Mouse (Mus musculus) WW6 (cell line): ENCODE data around the gene Tnk2.

Experiments used
- DNase-seq: peaks from one replicate; pipeline ENCODE4 v3.0.0-alpha.2; 2013; ENCODE audit warnings: low read depth, low spot score

Tnk2 gene

GRCm38 (mm10) chr16:32710426-32711070, 66.9 kb downstream of the Tnk2 start:
- DNase-seq = no peak

- DNase-seq = no peak
Measured at GRCm38 (mm10) chr16:32712202-32712601, 68.5 kb downstream of the Tnk2 start.

- no peak for DNase-seq
Measured at GRCm38 (mm10) chr16:32713556-32713955, 69.9 kb downstream of the Tnk2 start.

- peak; percentile 58 for DNase-seq
Measured at GRCm38 (mm10) chr16:32715364-32715763, 71.7 kb downstream of the Tnk2 start.

GRCm38 (mm10) chr16:32723163-32723562, 79.5 kb downstream of the Tnk2 start:
- DNase-seq = no peak

GRCm38 (mm10) chr16:32723767-32724166, 80.1 kb downstream of the Tnk2 start:
- no peak for DNase-seq

GRCm38 (mm10) chr16:32724259-32724658, 80.6 kb downstream of the Tnk2 start:
- DNase-seq = no peak

- DNase-seq = no peak
Measured at GRCm38 (mm10) chr16:32726501-32726900, 82.8 kb downstream of the Tnk2 start.

GRCm38 (mm10) chr16:32728240-32728639, 84.6 kb downstream of the Tnk2 start:
- DNase-seq = no peak

- no peak for DNase-seq
Measured at GRCm38 (mm10) chr16:32728730-32729129, 85.1 kb downstream of the Tnk2 start.
